ENCODE assay signal across 22 mouse cellular contexts in genomic region chr16:85012172-85012571, GRCm38 (mm10).
"Had no signal": no experiment of that assay in that cellular context is flagged by ENCODE, and none has a peak within 500 bp of the region (broad histone marks: within the 10 kb centered on the region; RNA-seq: fewer than 3 reads in every experiment).

No protein-coding gene starts in this region.

- H3K27ac ChIP-seq: kidney, postnatal 0 days; limb, embryonic 12.5 days; limb, embryonic 15.5 days; liver, embryonic 14.5 days; macrophage; midbrain, embryonic 12.5 days; midbrain, embryonic 15.5 days; neural tube, embryonic 12.5 days; neural tube, embryonic 15.5 days; stomach, postnatal 0 days had no signal

- H3K9ac ChIP-seq: limb, embryonic 12.5 days; limb, embryonic 15.5 days; liver, embryonic 14.5 days; liver, postnatal 0 days; lung, embryonic 14.5 days; midbrain, embryonic 12.5 days; midbrain, embryonic 15.5 days; neural tube, embryonic 12.5 days; neural tube, embryonic 15.5 days had no signal

- H3K27me3 ChIP-seq: limb, embryonic 12.5 days; limb, embryonic 15.5 days; midbrain, embryonic 12.5 days; midbrain, embryonic 15.5 days; neural tube, embryonic 12.5 days; neural tube, embryonic 15.5 days had no signal

- H3K4me1 ChIP-seq: limb, embryonic 12.5 days; limb, embryonic 15.5 days; midbrain, embryonic 12.5 days; midbrain, embryonic 15.5 days; neural tube, embryonic 12.5 days; neural tube, embryonic 15.5 days had no signal

- DNase-seq: kidney, postnatal 25 days; left cerebral cortex, postnatal 4 days; liver, postnatal 0 days; lung, embryonic 14.5 days; right cerebral cortex, adult 18-20 months; right cerebral cortex, postnatal 14 days; right cerebral cortex, postnatal 4 days; thymus, adult 2 months; thymus, postnatal 14 days; thymus, postnatal 4 days had no signal

- ATAC-seq: liver, postnatal 0 days; lung, postnatal 0 days; midbrain, embryonic 15.5 days had no signal

- H3K4me3 ChIP-seq: limb, embryonic 12.5 days; limb, embryonic 15.5 days; midbrain, embryonic 12.5 days; midbrain, embryonic 15.5 days; neural tube, embryonic 12.5 days; neural tube, embryonic 15.5 days had no signal

- H3K4me2 ChIP-seq: limb, embryonic 12.5 days; limb, embryonic 15.5 days; liver, embryonic 11.5 days; lung, embryonic 14.5 days; midbrain, embryonic 12.5 days; midbrain, embryonic 15.5 days; neural tube, embryonic 12.5 days; neural tube, embryonic 15.5 days had no signal

- H3K9me3 ChIP-seq: limb, embryonic 12.5 days; limb, embryonic 15.5 days; midbrain, embryonic 12.5 days; midbrain, embryonic 15.5 days; neural tube, embryonic 12.5 days; neural tube, embryonic 15.5 days had no signal
